Mouse (Mus musculus): ENCODE results near the gene Tmod1. TPM values are rescaled to one million over a fixed set of nuclear protein-coding genes. Genes with fewer than 3 reads are reported as not detected.

Gene Tmod1
- 36.6 TPM for polyA plus RNA-seq (2012; fragmentation: generic; extraction: Trizol)

GRCm38 (mm10) chr4:46038892-46039751 is at the start of gene Tmod1:
Gene Tmod1 (plus strand): TSS chr4:46038935.
- H3K27me3 ChIP-seq (ENCODE audit: control insufficient read depth, insufficient read depth, insufficient read length) = no peaks in the 10 kb centered on the region
- peak within 1 kb of the TSS; percentile 73 for H3K4me2 ChIP-seq (ENCODE audit: low read depth)
- no peaks in the 10 kb centered on the region for H3K36me3 ChIP-seq (ENCODE audit: control insufficient read depth, insufficient read depth)
- peak within 1 kb of the TSS; percentile 25 for H3K4me3 ChIP-seq
- TF ChIP-seq POLR2A (IDR thresholded peaks at IDR 0.05; ENCODE audit: insufficient read length, low read depth) = peak; percentile 39
- no peak for TF ChIP-seq E2F4 (IDR thresholded peaks at IDR 0.05; ENCODE audit: insufficient read depth)
- TF ChIP-seq MAX (IDR thresholded peaks at IDR 0.05; ENCODE audit: low read depth) = no peak
- no peak for TF ChIP-seq USF1 (IDR thresholded peaks at IDR 0.05; ENCODE audit: low read depth)
- peak in 1 of 3 experiments; percentile 17 for TF ChIP-seq MYOG (IDR thresholded peaks at IDR 0.05; ENCODE audit: control insufficient read depth in 1 of 3, insufficient read depth in 1 of 3, insufficient read length in 2 of 3, low read depth in 2 of 3)
- peak in 1 of 3 experiments; percentile 32 for TF ChIP-seq MYOD1 (IDR thresholded peaks at IDR 0.05; ENCODE audit: control insufficient read depth in 1 of 3, insufficient read length in 2 of 3, low read depth in 2 of 3)
- TF ChIP-seq TCF3 (IDR thresholded peaks at IDR 0.05; ENCODE audit: insufficient read length, low read depth) = no peak
- no peaks in the 10 kb centered on the region for H3K79me2 ChIP-seq (ENCODE audit: control insufficient read depth, insufficient read depth)
- H3ac ChIP-seq (ENCODE audit: control insufficient read depth, insufficient read length) = no peak within 1 kb of the TSS

GRCm38 (mm10) chr4:45990427-45991135 is 48.2 kb upstream of the Tmod1 start:
- no peak overlapping the region for H3K4me2 ChIP-seq (ENCODE audit: low read depth)
- H3ac ChIP-seq (ENCODE audit: control insufficient read depth, insufficient read length) = no peak overlapping the region
- peaks cover 6% of the 10 kb centered on the region for H3K36me3 ChIP-seq (ENCODE audit: control insufficient read depth, insufficient read depth)
- no peaks in the 10 kb centered on the region for H3K79me2 ChIP-seq (ENCODE audit: control insufficient read depth, insufficient read depth)
- H3K27me3 ChIP-seq (ENCODE audit: control insufficient read depth, insufficient read depth, insufficient read length) = no peaks in the 10 kb centered on the region
- no peak for TF ChIP-seq SRF (IDR thresholded peaks at IDR 0.05; ENCODE audit: control insufficient read depth, insufficient read length, low read depth)
- TF ChIP-seq REST (IDR thresholded peaks at IDR 0.05; ENCODE audit: insufficient read depth, insufficient read length) = no peak
- no peak for TF ChIP-seq USF1 (IDR thresholded peaks at IDR 0.05; ENCODE audit: low read depth)
- no peak for TF ChIP-seq CEBPB (IDR thresholded peaks at IDR 0.05; ENCODE audit: insufficient read depth, poor library complexity, severe bottlenecking)
- TF ChIP-seq TCF3 (IDR thresholded peaks at IDR 0.05; ENCODE audit: insufficient read length, low read depth) = no peak
- TF ChIP-seq POLR2AphosphoS2 (IDR thresholded peaks at IDR 0.05; ENCODE audit: insufficient read length, low read depth) = no peak
- TF ChIP-seq E2F4 (IDR thresholded peaks at IDR 0.05; ENCODE audit: insufficient read depth) = no peak
- TF ChIP-seq MYOG (IDR thresholded peaks at IDR 0.05; ENCODE audit: control insufficient read depth in 1 of 3, insufficient read depth in 1 of 3, insufficient read length in 2 of 3, low read depth in 2 of 3) = no peak
- TF ChIP-seq MAX (IDR thresholded peaks at IDR 0.05; ENCODE audit: low read depth) = no peak
- TF ChIP-seq POLR2A (IDR thresholded peaks at IDR 0.05; ENCODE audit: insufficient read length, low read depth) = no peak
- TF ChIP-seq TCF12 (IDR thresholded peaks at IDR 0.05; ENCODE audit: insufficient read depth, poor library complexity, severe bottlenecking) = no peak
- TF ChIP-seq MYOD1 (IDR thresholded peaks at IDR 0.05; ENCODE audit: control insufficient read depth in 1 of 3, insufficient read length in 2 of 3, low read depth in 2 of 3) = no peak
- no peak overlapping the region for H3K4me3 ChIP-seq

GRCm38 (mm10) chr4:45998536-45998935 is 40.2 kb upstream of the Tmod1 start:
- Histone ChIP-seq H3K79me2 (ENCODE audit: control insufficient read depth, insufficient read depth) (no peaks in the 10 kb centered on the region), H3K27me3 (ENCODE audit: control insufficient read depth, insufficient read depth, insufficient read length) (no peaks in the 10 kb centered on the region), H3K4me3 (no peak overlapping the region), H3K4me2 (ENCODE audit: low read depth) (no peak overlapping the region), H3ac (ENCODE audit: control insufficient read depth, insufficient read length) (no peak overlapping the region), H3K36me3 (ENCODE audit: control insufficient read depth, insufficient read depth) (peaks cover 6% of the 10 kb centered on the region)
- TF ChIP-seq POLR2A (IDR thresholded peaks at IDR 0.05; ENCODE audit: insufficient read length, low read depth) = no peak
- TF ChIP-seq POLR2AphosphoS2 (IDR thresholded peaks at IDR 0.05; ENCODE audit: insufficient read length, low read depth) = no peak

- Histone ChIP-seq H3K36me3 (ENCODE audit: control insufficient read depth, insufficient read depth) (no peaks in the 10 kb centered on the region), H3K79me2 (ENCODE audit: control insufficient read depth, insufficient read depth) (no peaks in the 10 kb centered on the region), H3K27me3 (ENCODE audit: control insufficient read depth, insufficient read depth, insufficient read length) (no peaks in the 10 kb centered on the region)
Measured at GRCm38 (mm10) chr4:46008142-46008793, 30.5 kb upstream of the Tmod1 start.

More at GRCm38 (mm10) chr4:46008142-46008793, 30.5 kb upstream of the Tmod1 start:
- H3K4me3 ChIP-seq = no peak overlapping the region
- no peak for TF ChIP-seq TCF12 (IDR thresholded peaks at IDR 0.05; ENCODE audit: insufficient read depth, poor library complexity, severe bottlenecking)
- TF ChIP-seq MYOD1 (IDR thresholded peaks at IDR 0.05; ENCODE audit: control insufficient read depth in 1 of 3, insufficient read length in 2 of 3, low read depth in 2 of 3) = no peak
- TF ChIP-seq E2F4 (IDR thresholded peaks at IDR 0.05; ENCODE audit: insufficient read depth) = no peak
- no peak for TF ChIP-seq TCF3 (IDR thresholded peaks at IDR 0.05; ENCODE audit: insufficient read length, low read depth)
- TF ChIP-seq MYOG (IDR thresholded peaks at IDR 0.05; ENCODE audit: control insufficient read depth in 1 of 3, insufficient read depth in 1 of 3, insufficient read length in 2 of 3, low read depth in 2 of 3) = no peak
- H3K4me2 ChIP-seq (ENCODE audit: low read depth) = no peak overlapping the region
- no peak overlapping the region for H3ac ChIP-seq (ENCODE audit: control insufficient read depth, insufficient read length)

All from myocyte (in vitro differentiated cells).